Mouse (Mus musculus) intestine, postnatal 0 days (tissue): ENCODE data around the gene Klf2. TPM values are rescaled to one million over a fixed set of nuclear protein-coding genes. Genes with fewer than 3 reads are reported as not detected.

Experiments used
- ATAC-seq: fragments of 200-750 bp; cut with Nextera tagmentation; 2 replicates; pipeline ENCODE4 v1.8.0; 2017; ENCODE audit warnings: mild to moderate bottlenecking, moderate TSS enrichment, moderate library complexity
- H3K27ac ChIP-seq: fragments of 300-500 bp; sonication (generic); 2 replicates; pipeline ENCODE4 v1.5.1; 2014; ENCODE audit warnings: mild to moderate bottlenecking, low read depth, low read length, moderate library complexity
- H3K27me3 ChIP-seq: fragments of 300-500 bp; sonication (generic); replicated peaks from 2 replicates; pipeline ENCODE4 v1.6.1; 2014; ENCODE audit warnings: low read length, mixed read lengths; ENCODE audit not compliant: control insufficient read depth, insufficient read depth
- H3K36me3 ChIP-seq: fragments of 300-500 bp; sonication (generic); 2 replicates; pipeline ENCODE4 v1.6.1; 2014; ENCODE audit warnings: mild to moderate bottlenecking, moderate library complexity; ENCODE audit not compliant: control insufficient read depth, insufficient read depth
- H3K4me1 ChIP-seq: fragments of 300-500 bp; sonication (generic); replicated peaks from 2 replicates; pipeline ENCODE4 v1.6.1; 2014; ENCODE audit warnings: antibody characterized with exemption, low read length, mixed read lengths; ENCODE audit not compliant: control insufficient read depth, insufficient read depth
- H3K4me2 ChIP-seq: fragments of 300-500 bp; sonication (generic); replicated peaks from 2 replicates; pipeline ENCODE4 v1.6.1; 2014; ENCODE audit warnings: low read depth, mild to moderate bottlenecking, moderate library complexity
- H3K4me3 ChIP-seq: fragments of 300-500 bp; sonication (generic); 2 replicates; pipeline ENCODE4 v1.5.1; 2014; ENCODE audit warnings: low read depth, low read length
- H3K9ac ChIP-seq: fragments of 300-500 bp; sonication (generic); 2 replicates; pipeline ENCODE4 v1.6.1; 2014; ENCODE audit warnings: mild to moderate bottlenecking, low read depth, low read length
- H3K9me3 ChIP-seq: fragments of 300-500 bp; sonication (generic); 2 replicates; pipeline ENCODE4 v1.6.1; 2016; ENCODE audit warnings: mixed run types; ENCODE audit not compliant: control insufficient read depth
- CTCF ChIP-seq: sonication (generic); IDR thresholded peaks from 2 replicates; pipeline ENCODE4 v1.5.1; 2016; ENCODE audit warnings: low read depth, mild to moderate bottlenecking, control low read depth, antibody characterized with exemption, moderate library complexity
- WGBS: fragments of 180-500 bp; shearing (Covaris S2); extraction: QIAGEN DNeasy Blood & Tissue Kit; methylation state at CpG from one replicate; pipeline ENCODE4 v1.1.7; 2014; 5-methylcytosine and 5-hydroxymethylcytosine counted together
- polyA plus RNA-seq: library from polyadenylated mRNA; unstranded; fragments of >200 nt; fragmentation: Nextera tagmentation; extraction: Ambion mirVana; gene quantifications from 2 replicates; pipeline ENCODE4 v1.2.1, GENCODE M21; 2015

Gene Klf2
- polyA plus RNA-seq, 1 experiment from 2014 or later = 8.9 TPM

GRCm38 (mm10) chr8:72366435-72366834 is 47.6 kb downstream of the Klf2 start:
- no peak for TF ChIP-seq CTCF
- H3K27me3 ChIP-seq = no peaks in the 10 kb centered on the region
- H3K4me1 ChIP-seq = no peaks in the 10 kb centered on the region
- no peaks in the 10 kb centered on the region for H3K9me3 ChIP-seq
- ATAC-seq = no peak
- H3K4me2 ChIP-seq = no peak overlapping the region
- no peak overlapping the region for H3K9ac ChIP-seq
- peaks cover 74% of the 10 kb centered on the region for H3K36me3 ChIP-seq
- no peak overlapping the region for H3K4me3 ChIP-seq
- H3K27ac ChIP-seq = no peak overlapping the region
- 98% methylated on average over 2 of the region's 2 CpGs for WGBS

Other genes starting within 250 kb of the Klf2 start
- 0.08 and 0.14 TPM in 2 replicates for gene Olfr373, start 235.9 kb upstream of the Klf2 start, polyA plus RNA-seq
- not detected in 2 replicates for gene Olfr374, start 212.0 kb upstream of the Klf2 start, polyA plus RNA-seq
- gene Tpm4, start 184.1 kb upstream of the Klf2 start, polyA plus RNA-seq = 277 and 300 TPM in 2 replicates
- gene Rab8a, start 157.8 kb upstream of the Klf2 start, polyA plus RNA-seq = 165 and 177 TPM in 2 replicates
- 3.6 and 4.0 TPM in 2 replicates for gene Hsh2d, start 129.4 kb upstream of the Klf2 start, polyA plus RNA-seq
- 0.16 and 0.27 TPM in 2 replicates for gene Cib3, start 106.2 kb upstream of the Klf2 start, polyA plus RNA-seq
- gene Gm11034, start 105.4 kb upstream of the Klf2 start, polyA plus RNA-seq = not detected in 2 replicates
- gene Fam32a, start 99.3 kb upstream of the Klf2 start, polyA plus RNA-seq = 54.1 and 54.3 TPM in 2 replicates
- gene Ap1m1, start 79.0 kb upstream of the Klf2 start, polyA plus RNA-seq = 54.0 and 56.9 TPM in 2 replicates
- 6.8 and 7.8 TPM in 2 replicates for gene Gm10282, start 13.8 kb upstream of the Klf2 start, polyA plus RNA-seq
- gene Eps15l1, start 102.4 kb downstream of the Klf2 start, polyA plus RNA-seq = 16.3 and 17.3 TPM in 2 replicates
- 0.46 and 0.55 TPM in 2 replicates for gene Calr3, start 124.8 kb downstream of the Klf2 start, polyA plus RNA-seq
- gene 1700030K09Rik, start 124.8 kb downstream of the Klf2 start, polyA plus RNA-seq = 3.6 and 3.8 TPM in 2 replicates
- 17.8 and 19.4 TPM in 2 replicates for gene Cherp, start 156.2 kb downstream of the Klf2 start, polyA plus RNA-seq
- gene Slc35e1, start 173.6 kb downstream of the Klf2 start, polyA plus RNA-seq = 18.1 and 21.8 TPM in 2 replicates
- 6.4 and 7.8 TPM in 2 replicates for gene Med26, start 229.2 kb downstream of the Klf2 start, polyA plus RNA-seq